Mouse (Mus musculus) spleen, adult 2 months (tissue): ENCODE data around the gene Tmf1. TPM values are rescaled to one million over a fixed set of nuclear protein-coding genes. Genes with fewer than 3 reads are reported as not detected.

Experiments used
- DNase-seq, 2 experiments: peaks; one replicate each; pipeline versions ENCODE4 v3.0.0 to v3.0.0-alpha.2; 2012 to 2021; ENCODE audit warnings: low spot score in 2 of 2, low read depth in 1 of 2
- H3K27ac ChIP-seq: fragments of 200-500 bp; 2 replicates; pipeline ENCODE4 v1.5.1; 2012; ENCODE audit warnings: low read length, inconsistent platforms; ENCODE audit not compliant: insufficient read depth
- H3K27me3 ChIP-seq: fragments of 200-500 bp; 2 replicates; pipeline ENCODE4 v1.6.1; 2012; ENCODE audit warnings: mild to moderate bottlenecking, moderate library complexity, low read length, inconsistent platforms; ENCODE audit not compliant: control insufficient read depth, insufficient read depth
- H3K36me3 ChIP-seq: fragments of 200-500 bp; 2 replicates; pipeline ENCODE4 v1.6.1; 2012; ENCODE audit warnings: mild to moderate bottlenecking, low read length, inconsistent platforms; ENCODE audit not compliant: control insufficient read depth, insufficient read depth
- H3K4me1 ChIP-seq: fragments of 200-500 bp; 2 replicates; pipeline ENCODE4 v1.6.1; 2011; ENCODE audit warnings: inconsistent platforms; ENCODE audit not compliant: control insufficient read depth, insufficient read depth, insufficient read length
- H3K4me3 ChIP-seq: fragments of 200-500 bp; 2 replicates; pipeline ENCODE4 v1.5.1; 2011; ENCODE audit warnings: mild to moderate bottlenecking, inconsistent platforms; ENCODE audit not compliant: insufficient read depth, insufficient read length; ENCODE audit errors: extremely low read depth
- CTCF ChIP-seq: fragments of 200-500 bp; IDR thresholded peaks from 2 replicates; pipeline ENCODE4 v1.5.1; 2011; ENCODE audit warnings: mild to moderate bottlenecking, inconsistent platforms; ENCODE audit not compliant: insufficient read depth, insufficient read length, insufficient replicate concordance; ENCODE audit errors: extremely low read depth
- POLR2A ChIP-seq: fragments of 200-500 bp; IDR thresholded peaks from 2 replicates; pipeline ENCODE4 v1.6.1; 2011; ENCODE audit warnings: low read depth, low read length, inconsistent platforms
- WGBS: fragments of 180-500 bp; shearing (Covaris S2); methylation state at CpG from one replicate; pipeline ENCODE4 v1.1.7; 2018; 5-methylcytosine and 5-hydroxymethylcytosine counted together
- polyA plus RNA-seq: library from polyadenylated mRNA; depleted of rRNA; stranded (reverse); fragments of >200 nt; gene quantifications from 2 replicates; pipeline ENCODE4 v1.2.3, GENCODE M21; 2012

Tmf1 gene
- polyA plus RNA-seq, 1 experiment: 2.4 TPM

GRCm38 (mm10) chr6:97210191-97210961 is 31.5 kb upstream of the Tmf1 start, which contains the start of gene Arl6ip5:
Gene Arl6ip5, plus strand, starts transcription at chr6:97210689.
- no peaks in the 10 kb centered on the region for H3K27me3 ChIP-seq
- H3K36me3 ChIP-seq: peaks cover 2% of the 10 kb centered on the region; the same call in 1 of the 2 replicates
- H3K4me1 ChIP-seq: peaks cover 15% of the 10 kb centered on the region; the same call in 1 of the 2 replicates
- TF ChIP-seq POLR2A: peak; percentile 50; the same call in 1 of the 2 replicates
- no peak for TF ChIP-seq CTCF
- DNase-seq: peak; percentile 87
- WGBS: 4% methylated on average over 32 of the region's 32 CpGs
- H3K27ac ChIP-seq: peak within 1 kb of the TSS; percentile 83
- peak within 1 kb of the TSS; percentile 63 for H3K4me3 ChIP-seq

DNA sequence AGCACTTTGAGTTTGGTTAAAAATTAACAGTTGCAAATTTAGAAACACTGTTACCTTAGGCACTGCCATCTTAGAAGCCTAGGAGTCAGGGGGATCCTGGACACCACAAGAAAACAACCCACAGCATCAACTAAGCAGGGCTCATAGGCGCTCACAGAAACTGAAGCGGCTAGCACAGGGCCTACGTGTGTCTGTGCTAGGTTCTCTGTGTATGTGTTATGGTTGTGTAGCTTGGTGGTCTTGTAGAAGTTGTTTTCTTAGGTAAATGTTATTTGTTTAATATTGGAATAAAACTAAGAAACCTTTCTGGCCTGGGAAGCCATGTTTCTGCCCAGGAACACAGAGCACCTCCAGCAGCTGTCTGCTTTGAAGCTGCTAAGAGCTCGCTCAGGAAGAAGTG is 30.8 kb upstream of the Tmf1 start:
- TF ChIP-seq CTCF: no peak
- TF ChIP-seq POLR2A: no peak

GRCm38 (mm10) chr6:97209201-97209600 is 30.3 kb upstream of the Tmf1 start:
- Histone ChIP-seq H3K36me3 (no peaks in the 10 kb centered on the region), H3K4me3 (no peak overlapping the region), H3K4me1 (peaks cover 19% of the 10 kb centered on the region; the same call in 1 of the 2 replicates), H3K27me3 (no peaks in the 10 kb centered on the region), H3K27ac (no peak overlapping the region)
- 66% methylated on average over 3 of the region's 3 CpGs for WGBS
- TF ChIP-seq CTCF (no peak), POLR2A (no peak)
- DNase-seq: no peak

More for the DNA sequence above, 30.8 kb upstream of the Tmf1 start:
- Histone ChIP-seq H3K4me1 (peaks cover 17% of the 10 kb centered on the region; the same call in 1 of the 2 replicates), H3K36me3 (peaks cover 2% of the 10 kb centered on the region; the same call in 1 of the 2 replicates), H3K27me3 (no peaks in the 10 kb centered on the region), H3K4me3 (no peak overlapping the region), H3K27ac (peak overlapping the region; percentile 59)
- WGBS: 69% methylated on average over 4 of the region's 4 CpGs
- DNase-seq: no peak

- H3K4me1 ChIP-seq: peaks cover 15% of the 10 kb centered on the region; the same call in 1 of the 2 replicates
- DNase-seq: no peak
- WGBS: 21% methylated on average over 3 of the region's 3 CpGs
- no peaks in the 10 kb centered on the region for H3K36me3 ChIP-seq
- peak overlapping the region; percentile 49; the same call in 1 of the 2 replicates for H3K27ac ChIP-seq
- no peak overlapping the region for H3K4me3 ChIP-seq
- H3K27me3 ChIP-seq: no peaks in the 10 kb centered on the region
- TF ChIP-seq CTCF: no peak
- TF ChIP-seq POLR2A: no peak
Observed at GRCm38 (mm10) chr6:97208406-97208805, 29.5 kb upstream of the Tmf1 start.

- no peak overlapping the region for H3K4me3 ChIP-seq
- H3K27me3 ChIP-seq: no peaks in the 10 kb centered on the region
- no peaks in the 10 kb centered on the region for H3K36me3 ChIP-seq
- 75% methylated on average over 4 of the region's 4 CpGs for WGBS
- no peak for DNase-seq
- TF ChIP-seq POLR2A (no peak), CTCF (no peak)
- no peak overlapping the region for H3K27ac ChIP-seq
- peaks cover 9% of the 10 kb centered on the region; the same call in 1 of the 2 replicates for H3K4me1 ChIP-seq
Observed at GRCm38 (mm10) chr6:97207085-97207484, 28.2 kb upstream of the Tmf1 start.

GRCm38 (mm10) chr6:97205439-97205885 is 26.5 kb upstream of the Tmf1 start, which contains the start of gene Uba3:
Gene Uba3, minus strand, starts transcription at chr6:97205647.
- TF ChIP-seq CTCF (no peak), POLR2A (peak; percentile 66)
- under 1% methylated on average over 38 of the region's 38 CpGs for WGBS
- DNase-seq: peak; percentile 97 to 100
- Histone ChIP-seq H3K27ac (peak within 1 kb of the TSS; percentile 49; the same call in 1 of the 2 replicates), H3K36me3 (peaks cover 3% of the 10 kb centered on the region), H3K4me1 (peaks cover 7% of the 10 kb centered on the region; the same call in 1 of the 2 replicates), H3K4me3 (peak within 1 kb of the TSS; percentile 74), H3K27me3 (no peaks in the 10 kb centered on the region)
